Mouse (Mus musculus) spleen, postnatal 36 days (tissue): Measurements from ENCODE around the gene Gm45021.

Source experiments
- DNase-seq, 2 experiments: peaks; one replicate each; pipeline ENCODE4 v3.0.0; 2022; ENCODE audit warnings: low spot score in 2 of 2, mixed read lengths in 1 of 2

The Gm45021 gene

GRCm38 (mm10) chr6:48647611-48648010 is 58.2 kb downstream of the Gm45021 start:
- DNase-seq: no peak

GRCm38 (mm10) chr6:48648779-48649178 is 59.4 kb downstream of the Gm45021 start:
- DNase-seq: no peak

- DNase-seq: no peak
These were observed 60.6 kb downstream of the Gm45021 start for GRCm38 (mm10) chr6:48650041-48650440.

GRCm38 (mm10) chr6:48658721-48659120 is 69.3 kb downstream of the Gm45021 start:
- no peak for DNase-seq
